Mouse (Mus musculus) bone marrow, adult 2 months (tissue): ENCODE measurements around the gene St8sia1.

Experiments used
- CTCF ChIP-seq: fragments of 200-500 bp; IDR thresholded peaks from 2 replicates; pipeline ENCODE4 v1.5.1; 2011; ENCODE audit warnings: low read length, control low read depth; ENCODE audit not compliant: control insufficient read depth, insufficient read depth
- POLR2A ChIP-seq: fragments of 200-500 bp; IDR thresholded peaks from 2 replicates; pipeline ENCODE4 v1.6.1; 2011; ENCODE audit warnings: low read depth, mild to moderate bottlenecking, control low read depth, low read length, borderline replicate concordance; ENCODE audit not compliant: control insufficient read depth

GRCm38 (mm10) chr6:142962881-142963280, 1.4 kb downstream of the St8sia1 start:
- TF ChIP-seq CTCF (no peak), POLR2A (no peak)
